Mouse (Mus musculus): ENCODE results near the gene Ccnd3.

DNA sequence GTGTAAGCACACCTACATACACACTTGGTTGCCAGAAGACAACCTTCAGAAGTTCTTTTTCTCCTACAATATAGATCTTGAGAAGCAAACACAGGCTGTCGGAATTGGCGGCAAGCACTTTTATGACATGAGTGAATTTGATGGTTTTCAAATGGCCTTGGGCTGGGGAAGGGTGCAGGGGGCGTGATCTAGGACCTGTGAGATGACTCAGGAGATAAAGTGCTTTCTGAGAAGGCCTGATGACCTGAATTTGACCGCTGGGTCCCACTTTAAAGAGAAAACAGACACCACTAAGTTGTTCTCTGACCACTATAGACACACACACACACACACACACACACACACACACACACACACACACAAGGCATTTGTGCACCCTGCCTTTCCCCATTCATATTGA, 76.1 kb downstream of the Ccnd3 start:
- TF ChIP-seq POLR2A (IDR thresholded peaks at IDR 0.05; ENCODE audit: low read depth, low read length) (no peak), CTCF (IDR thresholded peaks at IDR 0.05; ENCODE audit: borderline replicate concordance, insufficient read depth, low read length) (no peak)
